Mouse (Mus musculus): ENCODE data around the gene Mctp1.
A peak's percentile ranks its signal among the peaks of the same experiment; 100 is the strongest.

The Mctp1 gene

DNA sequence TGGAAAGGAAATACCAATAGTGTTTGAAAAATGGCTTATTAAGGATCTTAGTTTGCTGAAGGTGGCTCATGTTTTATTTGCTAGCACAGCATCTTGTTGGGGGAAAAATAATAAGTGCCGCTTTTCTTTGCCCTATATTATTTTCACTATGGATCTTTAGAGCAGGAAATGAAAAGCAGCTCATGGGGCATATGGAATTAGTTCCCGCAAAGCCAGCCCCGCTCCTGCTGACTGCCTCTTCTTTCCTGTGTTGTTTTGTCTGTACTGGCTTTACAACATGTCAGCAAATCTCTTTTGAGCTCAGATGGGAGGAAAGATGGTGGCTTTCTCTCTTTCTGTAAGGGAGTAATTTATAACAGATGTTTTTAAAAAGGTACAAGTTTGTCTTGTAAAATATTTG, 618.3 kb downstream of the Mctp1 start:
- no peak for DNase-seq

DNA sequence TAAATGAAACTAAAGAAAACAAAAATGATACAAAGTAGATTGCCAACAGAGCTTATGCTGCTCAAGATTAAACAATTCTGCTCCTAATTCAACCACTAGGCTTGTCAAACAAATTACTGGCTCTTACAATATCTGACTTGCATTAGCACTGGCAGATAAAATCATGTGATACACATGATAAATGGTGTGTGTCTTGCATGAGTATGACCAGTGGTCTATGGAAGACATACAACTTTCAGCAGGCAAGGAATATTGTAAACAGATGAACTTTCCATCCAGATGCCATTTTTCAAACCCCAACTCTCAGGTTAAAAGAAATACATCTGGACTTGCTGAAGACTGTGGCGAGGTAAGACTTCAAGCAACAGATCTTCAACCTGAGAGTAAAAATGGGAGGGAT, 619.3 kb downstream of the Mctp1 start:
- DNase-seq, result no peak

DNA sequence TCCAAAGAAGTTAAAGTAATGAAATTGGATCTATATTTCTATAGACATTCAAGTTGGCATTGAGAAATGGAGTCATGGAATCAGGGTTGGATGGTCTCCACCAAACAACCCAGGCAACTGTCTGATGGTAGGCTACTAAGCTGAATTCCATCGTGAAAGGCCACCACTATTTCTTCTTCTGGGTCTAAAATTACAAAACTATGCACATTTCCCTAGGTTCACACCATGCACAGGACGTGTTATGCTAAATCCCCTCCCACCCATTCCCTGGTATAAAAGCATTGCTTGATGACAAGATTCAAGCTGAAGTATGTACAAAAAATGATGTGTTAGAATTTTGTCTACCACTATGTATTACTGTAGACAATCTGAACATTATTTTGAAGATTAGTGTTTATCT, 634.5 kb downstream of the Mctp1 start:
- DNase-seq, result no peak

DNA sequence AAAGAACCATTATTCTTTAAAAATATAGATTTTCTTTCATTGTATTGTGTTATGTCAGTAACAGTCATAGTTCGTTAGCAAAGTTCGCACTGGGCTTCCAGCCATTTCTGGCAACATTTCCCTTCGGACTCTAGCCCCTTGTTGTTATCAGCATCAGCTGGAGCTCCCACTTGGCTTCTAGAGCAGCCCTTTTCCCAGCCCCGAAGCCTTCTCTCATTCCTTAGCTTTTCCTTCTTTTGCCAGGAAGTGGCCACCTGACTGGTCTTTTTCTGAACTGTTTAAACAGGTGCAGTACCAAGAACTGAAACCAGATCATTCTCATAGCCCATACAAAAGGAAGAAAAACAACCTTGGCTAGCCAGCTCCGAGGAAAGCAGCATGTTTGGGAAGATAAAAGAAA, 645.3 kb downstream of the Mctp1 start:
- DNase-seq, result no peak

DNA sequence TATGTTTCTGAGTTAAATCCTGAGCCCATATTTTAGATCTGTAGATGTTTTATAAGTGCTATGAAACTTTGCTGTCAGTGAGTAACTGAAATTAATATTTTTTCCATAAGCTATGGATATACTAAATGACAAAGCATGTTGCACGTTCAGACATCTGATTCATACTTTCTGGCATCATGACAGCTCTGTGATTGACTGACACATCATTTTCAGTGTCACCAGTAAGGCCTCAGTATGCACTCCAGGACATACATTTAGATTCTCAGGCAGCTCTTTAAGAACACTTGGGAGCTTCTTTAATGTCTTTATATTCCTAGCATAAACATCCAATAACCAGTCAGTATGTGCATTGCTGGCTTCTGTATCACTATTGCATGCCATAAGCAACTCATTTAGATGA, 659.0 kb downstream of the Mctp1 start:
- no peak for DNase-seq

DNA sequence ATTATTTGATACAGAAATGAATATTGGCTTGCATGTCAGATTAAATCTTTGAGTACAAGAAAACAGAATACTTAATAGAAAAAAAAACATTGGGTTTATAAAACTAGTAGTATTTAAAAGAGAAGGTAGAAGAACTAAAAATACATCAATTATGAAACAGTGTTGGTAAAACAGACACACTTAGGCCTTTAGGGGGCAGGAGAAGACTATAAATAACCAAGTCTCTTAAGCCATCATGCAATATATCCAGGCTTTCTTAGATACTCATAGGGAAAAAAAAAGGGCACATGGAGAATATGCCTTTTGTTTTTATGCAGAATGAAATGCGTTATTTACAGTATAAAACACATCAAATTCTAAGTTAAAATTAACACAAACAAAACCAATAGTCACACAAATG, 661.0 kb downstream of the Mctp1 start:
- DNase-seq, result no peak

DNA sequence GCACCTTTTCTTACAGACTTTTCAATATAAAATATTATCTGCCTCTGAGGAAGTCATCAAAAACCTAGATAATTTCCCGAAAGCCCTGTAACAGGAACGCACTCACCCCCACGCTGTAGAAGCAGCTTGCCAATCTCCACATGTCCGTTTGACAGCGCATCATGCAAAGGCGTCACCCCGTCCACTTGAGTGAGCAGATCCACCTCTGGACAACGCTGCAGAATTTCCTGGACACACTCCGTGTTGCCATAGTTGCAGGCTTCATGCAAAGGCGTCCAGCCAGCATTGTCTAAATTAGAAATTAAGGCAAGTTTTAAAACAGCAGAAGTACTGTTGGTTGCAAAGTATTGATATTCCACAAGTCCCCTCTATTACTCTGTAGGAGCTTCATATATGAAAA, 662.1 kb downstream of the Mctp1 start:
- DNase-seq, result no peak

DNA sequence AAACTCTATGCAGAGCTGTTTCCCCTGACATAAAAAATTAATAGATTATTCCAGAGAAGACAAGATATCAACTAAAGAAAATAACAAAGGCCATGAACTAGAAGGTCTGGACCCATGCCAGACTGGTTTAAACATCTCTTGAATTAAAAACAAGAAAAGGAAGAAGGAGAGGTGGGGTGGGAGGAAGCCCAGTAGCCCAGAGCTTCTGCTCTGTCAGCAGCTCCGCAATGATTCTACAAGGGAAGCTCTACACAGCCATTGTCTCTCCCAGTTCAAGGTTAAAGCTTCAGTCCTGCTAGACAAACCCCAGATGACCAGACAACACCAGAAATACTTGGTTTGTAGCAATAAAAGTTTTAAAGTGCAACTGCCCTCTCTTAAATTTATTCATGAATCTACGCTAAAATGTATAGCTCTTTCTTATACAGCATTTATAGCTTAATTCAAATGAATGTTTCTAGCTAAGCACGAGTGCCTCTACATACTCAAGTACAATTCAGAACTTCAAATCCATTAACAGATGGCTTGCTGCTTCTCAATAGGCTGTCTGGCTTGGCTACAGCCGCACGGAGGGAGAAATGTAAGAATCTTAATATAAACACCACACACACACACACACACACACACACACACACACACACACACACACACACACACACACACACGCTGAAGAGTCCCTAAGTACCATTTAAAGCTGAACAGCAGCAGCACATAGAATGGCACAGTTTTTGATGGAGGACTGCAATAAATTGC, 663.0 kb downstream of the Mctp1 start:
- DNase-seq, result peak; percentile 8

DNA sequence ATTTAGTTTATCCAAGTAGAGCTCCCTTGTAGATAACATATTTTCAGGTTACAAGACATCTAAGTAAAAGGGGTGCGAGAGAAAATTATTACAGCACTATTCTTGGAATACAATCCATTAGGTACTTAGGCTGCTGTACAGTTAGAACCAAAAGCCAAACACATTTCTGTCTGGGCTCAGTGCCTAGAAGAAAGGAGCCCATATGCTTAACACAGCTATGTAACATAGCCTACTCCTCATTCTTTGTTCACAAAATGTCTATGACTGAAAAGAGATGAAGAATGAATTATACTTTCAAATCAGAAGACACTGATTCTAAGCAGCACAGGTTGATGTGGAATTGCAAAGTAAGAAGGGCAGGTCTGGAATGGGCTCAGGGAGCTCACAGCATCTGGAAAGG, 664.1 kb downstream of the Mctp1 start:
- DNase-seq, result no peak

DNA sequence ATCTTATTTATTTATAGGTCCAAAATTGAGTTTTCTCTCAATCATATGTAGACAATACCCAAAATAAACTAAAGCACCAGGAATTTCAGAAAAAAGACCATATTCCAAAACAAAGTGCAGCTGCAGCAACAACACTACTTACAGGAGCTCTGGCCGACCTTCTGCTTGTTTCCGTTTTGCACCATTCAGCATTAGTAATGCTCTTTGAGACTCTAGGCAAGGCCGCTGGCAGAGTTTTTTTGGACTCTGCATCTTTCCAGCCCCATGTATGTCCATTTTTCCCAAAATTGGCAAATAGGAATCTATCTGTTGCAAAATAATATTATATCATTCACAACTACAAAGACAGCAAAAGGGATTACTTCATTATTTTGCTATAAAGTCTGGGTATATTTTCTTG, 665.4 kb downstream of the Mctp1 start:
- peak; percentile 2 for DNase-seq

DNA sequence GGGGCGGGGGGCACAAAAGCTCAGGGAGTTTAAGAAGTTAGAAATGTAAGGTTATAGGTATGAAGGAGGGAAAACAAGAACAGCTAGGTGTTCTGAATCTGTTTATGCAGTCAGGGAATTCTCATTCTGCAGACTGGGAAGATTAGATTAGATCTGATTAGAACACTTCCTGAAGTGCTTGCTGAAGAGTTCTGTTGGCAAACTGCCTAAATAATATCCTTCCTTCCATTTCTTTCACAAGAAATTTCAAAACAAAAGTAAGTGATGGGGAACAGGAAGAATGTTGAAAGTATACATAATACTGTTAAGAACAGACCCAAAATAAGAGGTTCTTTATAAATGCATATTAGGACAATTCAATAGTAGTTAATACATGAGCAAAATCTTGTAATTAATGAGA, 678.9 kb downstream of the Mctp1 start:
- DNase-seq, result no peak

DNA sequence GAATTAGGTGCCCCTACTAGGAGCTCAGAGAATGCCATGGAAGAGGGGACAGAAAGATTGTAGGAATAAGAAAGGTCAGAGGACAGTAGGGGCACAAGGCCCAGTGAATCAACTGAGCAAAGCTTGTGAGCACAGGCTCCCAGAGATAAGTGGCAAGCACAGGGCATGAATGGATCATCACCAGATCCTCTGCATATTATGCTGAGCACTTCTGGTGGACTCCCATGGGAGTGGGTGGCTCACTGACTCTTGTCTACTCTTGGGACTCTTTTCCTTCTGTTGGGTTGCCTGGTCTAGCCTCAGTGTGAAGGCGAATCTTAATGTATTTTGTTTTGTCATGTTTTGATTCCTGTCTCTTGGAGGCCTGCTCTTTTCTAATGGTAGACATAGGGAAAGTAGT, 684.5 kb downstream of the Mctp1 start:
- no peak for DNase-seq

DNA sequence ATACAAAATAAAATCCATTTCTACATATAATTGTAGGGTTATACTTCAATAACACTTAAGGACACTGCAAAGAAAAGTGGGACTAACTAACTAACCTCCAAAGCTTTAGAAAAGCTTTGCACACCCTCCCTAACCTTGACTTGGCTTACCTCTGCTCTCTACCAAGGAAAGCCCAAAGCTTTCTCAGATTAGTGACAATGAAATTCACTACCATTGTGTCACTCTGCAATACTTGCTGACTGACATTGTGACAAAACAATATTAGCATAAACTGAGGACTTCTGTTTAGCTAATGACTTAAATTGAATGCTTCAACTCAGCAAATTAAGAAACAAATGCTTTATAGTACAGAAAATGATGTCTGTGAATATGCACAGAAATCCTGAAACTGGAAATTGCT, 687.7 kb downstream of the Mctp1 start:
- DNase-seq, result no peak
